ENCODE assay signal across 22 mouse cellular contexts in the genomic region with DNA sequence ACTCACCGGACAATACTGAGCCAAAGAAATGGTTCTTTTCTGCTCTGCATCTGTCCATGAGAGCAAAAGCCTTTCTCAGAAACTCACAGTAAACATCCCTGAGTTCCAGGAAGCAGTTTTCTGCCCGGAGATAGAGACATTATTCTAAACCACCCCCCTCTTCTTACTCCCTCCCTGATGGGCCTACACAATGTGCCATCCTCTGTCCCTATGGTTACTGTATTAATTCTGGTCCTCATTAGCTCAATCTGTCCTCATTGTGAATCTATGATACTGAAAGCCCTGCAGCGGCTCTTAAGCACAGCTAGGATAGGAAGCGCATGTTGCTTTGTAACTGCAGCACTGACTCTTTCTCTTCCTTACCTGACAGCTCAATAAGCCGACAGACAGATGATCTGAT. TPM values are rescaled to one million over a fixed set of nuclear protein-coding genes. Genes with fewer than 3 reads are reported as not detected.
A peak's percentile ranks its signal among the peaks of the same experiment; 100 is the strongest.
DNase-seq lines count a peak whose midpoint lies in the region; ATAC-seq and TF ChIP-seq lines count a peak whose summit lies in the region.
"Had no signal": no experiment of that assay in that cellular context is flagged by ENCODE, and none has a peak within 500 bp of the region (broad histone marks: within the 10 kb centered on the region; RNA-seq: fewer than 3 reads in every experiment).

No protein-coding gene starts in this region.

- no peak overlapping the region for H3K4me3 ChIP-seq in layer of hippocampus, adult 2 months
- no peak overlapping the region for H3K4me3 ChIP-seq in forebrain, embryonic 16.5 days (replicated peaks; ENCODE audit: low read length)
- no peak overlapping the region for H3K4me3 ChIP-seq in midbrain, embryonic 15.5 days
- H3K4me3 ChIP-seq: embryonic facial prominence, embryonic 10.5 days; heart, embryonic 12.5 days; liver, embryonic 15.5 days; megakaryocyte, embryonic 14.5 days had no signal

- H3K9me3 ChIP-seq in forebrain, embryonic 16.5 days (ENCODE audit: control insufficient read depth, low read length): no peaks in the 10 kb centered on the region
- no peaks in the 10 kb centered on the region for H3K9me3 ChIP-seq in midbrain, embryonic 15.5 days
- H3K9me3 ChIP-seq: embryonic facial prominence, embryonic 10.5 days; heart, embryonic 12.5 days; liver, embryonic 15.5 days had no signal

- H3K4me2 ChIP-seq in forebrain, embryonic 16.5 days (ENCODE audit: low read length): no peak overlapping the region
- H3K4me2 ChIP-seq in midbrain, embryonic 15.5 days: no peak overlapping the region
- H3K4me2 ChIP-seq: heart, embryonic 12.5 days; liver, embryonic 15.5 days had no signal

- peak overlapping the region; percentile 90 for H3K27ac ChIP-seq in layer of hippocampus, adult 2 months
- H3K27ac ChIP-seq in forebrain, embryonic 16.5 days (ENCODE audit: low read length): no peak overlapping the region
- peak overlapping the region; percentile 22; the same call in 1 of the 2 replicates for H3K27ac ChIP-seq in midbrain, embryonic 15.5 days
- H3K27ac ChIP-seq: embryonic facial prominence, embryonic 10.5 days; liver, embryonic 15.5 days had no signal

- no peak for TF ChIP-seq CTCF in layer of hippocampus, adult 2 months (conservative IDR thresholded peaks at IDR 0.05)

- peak; percentile 84 for ATAC-seq in activated CD4-positive, CD25-positive, alpha-beta regulatory T cell, adult 4 months
- ATAC-seq in forebrain, embryonic 16.5 days: peak; percentile 29; the same call in 1 of the 2 replicates
- peak; percentile 48 for ATAC-seq in midbrain, embryonic 15.5 days (replicated peaks)
- ATAC-seq: intestine, embryonic 16.5 days had no signal

- no peaks in the 10 kb centered on the region for H3K36me3 ChIP-seq in forebrain, embryonic 16.5 days (ENCODE audit: control insufficient read depth, insufficient read depth)
- H3K36me3 ChIP-seq in midbrain, embryonic 15.5 days (replicated peaks): no peaks in the 10 kb centered on the region
- H3K36me3 ChIP-seq: embryonic facial prominence, embryonic 10.5 days; heart, embryonic 12.5 days; liver, embryonic 15.5 days had no signal

- no peaks in the 10 kb centered on the region for H3K27me3 ChIP-seq in forebrain, embryonic 16.5 days (replicated peaks; ENCODE audit: control insufficient read depth, insufficient read depth, low read length)
- H3K27me3 ChIP-seq in midbrain, embryonic 15.5 days (replicated peaks): no peaks in the 10 kb centered on the region
- H3K27me3 ChIP-seq: heart, embryonic 12.5 days; liver, embryonic 15.5 days; megakaryocyte, embryonic 14.5 days had no signal

- DNase-seq in layer of hippocampus, adult 2 months (ENCODE audit: low spot score in 2 of 2): no peak
- no peak for DNase-seq in layer of hippocampus, adult 8-10 months (ENCODE audit: low spot score in 2 of 2)
- DNase-seq in adrenal gland, adult (ENCODE audit: inconsistent age in 2 of 2, low spot score in 1 of 2): no peak
- DNase-seq in spleen, postnatal 10 days (ENCODE audit: low spot score in 2 of 2): no peak
- no peak for DNase-seq in kidney, postnatal 25 days
- DNase-seq: adrenal gland, adult 2 months; cerebellum, adult 18-20 months; cerebellum, postnatal 36 days; gastrocnemius, postnatal 36 days; kidney, postnatal 10 days; lung, postnatal 14 days; right cerebral cortex, postnatal 25 days; thymus, postnatal 36 days had no signal

- H3K9ac ChIP-seq in forebrain, embryonic 16.5 days (replicated peaks; ENCODE audit: low read depth, low read length): no peak overlapping the region
- H3K9ac ChIP-seq in midbrain, embryonic 15.5 days: no peak overlapping the region
- H3K9ac ChIP-seq: heart, embryonic 12.5 days; liver, embryonic 15.5 days had no signal

- WGBS in forebrain, embryonic 16.5 days: 54% methylated on average over 5 of the region's 5 CpGs
- 56% methylated on average over 5 of the region's 5 CpGs for WGBS in midbrain, embryonic 15.5 days

- peaks cover 4% of the 10 kb centered on the region; the same call in 1 of the 2 replicates for H3K4me1 ChIP-seq in forebrain, embryonic 16.5 days (replicated peaks; ENCODE audit: control insufficient read depth, insufficient read depth, low read length)
- H3K4me1 ChIP-seq in midbrain, embryonic 15.5 days: peaks cover 4% of the 10 kb centered on the region; the same call in 1 of the 2 replicates
- H3K4me1 ChIP-seq: liver, embryonic 15.5 days; megakaryocyte, embryonic 14.5 days had no signal

RNA-seq across cellular contexts. Expression of a gene that starts 53.7 kb away (rescaled TPM):
- 10 to 100 TPM; 42.0 to 43.9 TPM for total RNA-seq in layer of hippocampus, adult 2 months (2021)
- total RNA-seq in layer of hippocampus, adult 8-10 months (2022): 10 to 100 TPM; 41.6 to 44.5 (median 42.1) TPM
- polyA plus RNA-seq in activated CD4-positive, CD25-positive, alpha-beta regulatory T cell, adult 4 months (2017; shearing (Covaris generic)): not detected
- polyA plus RNA-seq in forebrain, embryonic 16.5 days (2015; fragmentation: Nextera tagmentation; extraction: Ambion mirVana): 94.8 and 103 TPM in 2 replicates
- polyA plus RNA-seq in midbrain, embryonic 15.5 days (2015; fragmentation: Nextera tagmentation; extraction: Ambion mirVana): 101 and 103 TPM in 2 replicates
- total RNA-seq: MEL had no signal

Comparison
In these comparisons a context has a peak if more than half of its experiments do, and no peak if none do; other contexts are left out.
1. ATAC-seq: peak in every context shown above with its lines; median percentile 84 in activated CD4-positive, CD25-positive, alpha-beta regulatory T cell, adult 4 months; 48 in midbrain, embryonic 15.5 days; 29 in forebrain, embryonic 16.5 days.
2. RNA of a gene that starts 53.7 kb away (polyA plus RNA-seq): 94.8 to 103 TPM in forebrain, embryonic 16.5 days and 101 to 103 TPM in midbrain, embryonic 15.5 days; not detected in activated CD4-positive, CD25-positive, alpha-beta regulatory T cell, adult 4 months; every median in the first group is over 10 times any median in the second.